Mouse (Mus musculus) midbrain, embryonic 12.5 days (tissue): ENCODE results near the gene Pdxk. TPM values are rescaled to one million over a fixed set of nuclear protein-coding genes. Genes with fewer than 3 reads are reported as not detected.

ENCODE experiments used
- ATAC-seq: fragments of 200-750 bp; cut with Nextera tagmentation; 2 replicates; pipeline ENCODE4 v1.8.0; 2017; ENCODE audit warnings: low read depth, moderate TSS enrichment, moderate library complexity; ENCODE audit not compliant: low FRiP score
- H3K27ac ChIP-seq: fragments of 300-500 bp; sonication (generic); replicated peaks from 2 replicates; pipeline ENCODE4 v1.5.1; 2016; ENCODE audit warnings: mild to moderate bottlenecking
- H3K27me3 ChIP-seq: fragments of 300-500 bp; sonication (generic); 2 replicates; pipeline ENCODE4 v1.6.1; 2016; ENCODE audit warnings: mild to moderate bottlenecking
- H3K36me3 ChIP-seq: fragments of 300-500 bp; sonication (generic); 2 replicates; pipeline ENCODE4 v1.6.1; 2016
- H3K4me1 ChIP-seq: fragments of 300-500 bp; sonication (generic); 2 replicates; pipeline ENCODE4 v1.6.1; 2016
- H3K4me2 ChIP-seq: fragments of 300-500 bp; sonication (generic); replicated peaks from 2 replicates; pipeline ENCODE4 v1.6.1; 2016; ENCODE audit warnings: mild to moderate bottlenecking, moderate library complexity
- H3K4me3 ChIP-seq: fragments of 300-500 bp; sonication (generic); 2 replicates; pipeline ENCODE4 v1.5.1; 2016; ENCODE audit warnings: mild to moderate bottlenecking
- H3K9ac ChIP-seq: fragments of 300-500 bp; sonication (generic); replicated peaks from 2 replicates; pipeline ENCODE4 v1.6.1; 2016; ENCODE audit warnings: mild to moderate bottlenecking, moderate library complexity
- H3K9me3 ChIP-seq: fragments of 300-500 bp; sonication (generic); 2 replicates; pipeline ENCODE4 v1.6.1; 2016; ENCODE audit warnings: mild to moderate bottlenecking
- WGBS: fragments of 180-500 bp; shearing (Covaris S2); methylation state at CpG from one replicate; pipeline ENCODE4 v1.1.7; 2016; 5-methylcytosine and 5-hydroxymethylcytosine counted together
- microRNA-seq: library from miRNA; unstranded; fragments of <30 nt; microRNA quantifications from one replicate; pipeline ENCODE4, GENCODE M21; 2017
- polyA plus RNA-seq: library from polyadenylated mRNA; unstranded; fragments of >200 nt; fragmentation: Nextera tagmentation; extraction: Ambion mirVana; gene quantifications from 2 replicates; pipeline ENCODE4 v1.2.1, GENCODE M21; 2016

Gene Pdxk
- polyA plus RNA-seq, 1 experiment from 2014 or later: 10.9 TPM

- Histone ChIP-seq H3K9me3 (no peaks in the 10 kb centered on the region), H3K4me2 (no peak overlapping the region), H3K4me3 (no peak overlapping the region), H3K4me1 (peaks cover 12% of the 10 kb centered on the region), H3K27me3 (peaks cover 52% of the 10 kb centered on the region), H3K36me3 (no peaks in the 10 kb centered on the region), H3K27ac (no peak overlapping the region), H3K9ac (no peak overlapping the region)
- WGBS: 3% methylated on average over 18 of the region's 18 CpGs
- no peak for ATAC-seq
Measured at GRCm38 (mm10) chr10:78392072-78392471, 72.7 kb downstream of the Pdxk start.

- no peak for ATAC-seq
- peaks cover 7% of the 10 kb centered on the region for H3K4me1 ChIP-seq
- H3K36me3 ChIP-seq: no peaks in the 10 kb centered on the region
- no peak overlapping the region for H3K9ac ChIP-seq
- H3K9me3 ChIP-seq: no peaks in the 10 kb centered on the region
- H3K27ac ChIP-seq: no peak overlapping the region
- H3K27me3 ChIP-seq: peaks cover 50% of the 10 kb centered on the region
- H3K4me2 ChIP-seq: no peak overlapping the region
- 13% methylated on average over 4 of the region's 4 CpGs for WGBS
- H3K4me3 ChIP-seq: no peak overlapping the region
Measured at GRCm38 (mm10) chr10:78390982-78391470, 73.7 kb downstream of the Pdxk start.

DNA sequence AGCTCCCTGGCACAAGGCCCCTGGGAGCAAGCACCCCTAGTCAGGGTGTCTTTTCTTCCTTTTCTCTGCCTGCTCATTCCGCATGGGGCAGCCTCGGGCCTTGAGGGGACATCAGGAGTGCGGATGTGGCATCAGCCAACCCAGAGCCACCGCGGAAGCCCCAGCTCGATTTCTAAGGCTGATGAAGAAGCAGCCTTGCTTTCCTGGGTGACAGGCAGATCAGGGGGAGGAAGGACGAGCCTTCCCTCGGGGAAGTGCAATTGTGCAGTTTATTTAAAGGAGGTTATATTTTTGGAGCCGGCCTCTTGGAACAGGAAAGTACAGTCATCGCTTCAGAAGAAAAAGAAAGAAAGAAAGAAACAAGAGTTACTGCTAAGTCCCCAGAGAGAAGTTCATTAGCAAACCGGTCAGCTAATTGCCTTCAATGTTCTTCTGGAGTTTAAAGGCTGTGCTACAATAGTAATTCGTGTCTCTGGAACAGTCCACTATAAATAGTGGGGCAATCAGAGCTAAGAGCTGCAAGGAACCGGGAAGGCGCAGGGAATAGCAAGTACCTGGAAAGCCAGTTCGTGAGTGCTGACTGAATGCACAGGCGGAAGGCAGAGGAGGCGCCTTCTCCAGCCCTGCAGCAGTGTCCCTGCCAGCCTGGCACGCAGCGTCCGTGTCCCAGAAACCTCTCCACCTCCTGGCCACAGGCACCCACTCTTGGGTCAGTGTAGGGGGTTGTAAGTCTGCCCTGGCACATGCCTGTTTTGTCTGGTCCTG lies 76.4 kb downstream of the Pdxk start:
- Histone ChIP-seq H3K4me1 (no peaks in the 10 kb centered on the region), H3K9ac (no peak overlapping the region), H3K4me2 (no peak overlapping the region), H3K27ac (no peak overlapping the region), H3K9me3 (no peaks in the 10 kb centered on the region), H3K4me3 (no peak overlapping the region), H3K36me3 (no peaks in the 10 kb centered on the region), H3K27me3 (peaks cover 50% of the 10 kb centered on the region)
- no peak for ATAC-seq
- 71% methylated on average over 20 of the region's 20 CpGs for WGBS

Small RNAs within 50 kb of the gene (microRNA-seq; reads per million reads assigned to microRNA genes)
- gene Mir6410 (not detected), gene Mir6907 (2.1 reads per million), gene Mir6908 (not detected)

Other genes starting within 250 kb of the Pdxk start
- 21.7 and 26.2 TPM in 2 replicates for gene Trappc10, start 220.3 kb downstream of the Pdxk start, polyA plus RNA-seq
- gene Agpat3, start 112.5 kb downstream of the Pdxk start, polyA plus RNA-seq: 58.2 TPM in 2 replicates
- 320 and 330 TPM in 2 replicates for gene Rrp1, start 51.9 kb downstream of the Pdxk start, polyA plus RNA-seq
- 112 and 114 TPM in 2 replicates for gene Cstb, start 39.3 kb downstream of the Pdxk start, polyA plus RNA-seq
- not detected in 2 replicates for gene Olfr1358, start 52.5 kb upstream of the Pdxk start, polyA plus RNA-seq
- gene Ilvbl, start 109.4 kb upstream of the Pdxk start, polyA plus RNA-seq: 37.5 and 43.6 TPM in 2 replicates
- 7.4 and 8.8 TPM in 2 replicates for gene Syde1, start 127.0 kb upstream of the Pdxk start, polyA plus RNA-seq
- not detected in 2 replicates for gene Olfr1357, start 153.1 kb upstream of the Pdxk start, polyA plus RNA-seq